Mouse (Mus musculus) testis, adult 10 weeks (tissue): ENCODE results near the gene Megf6. TPM values are rescaled to one million over a fixed set of nuclear protein-coding genes. Genes with fewer than 3 reads are reported as not detected.

ENCODE experiments used
- polyA plus RNA-seq: library from polyadenylated mRNA; stranded (reverse); fragments of 350-450 nt; fragmentation: Illumina TruSeq; extraction: RNeasy Lipid Tissue Mini Kit (QIAGEN cat#74804); gene quantifications from one replicate; pipeline ENCODE4 v1.2.3, GENCODE M21; 2014; ENCODE audit warnings: low read depth, low replicate concordance

The Megf6 gene
- polyA plus RNA-seq = 0.04 TPM

DNA sequence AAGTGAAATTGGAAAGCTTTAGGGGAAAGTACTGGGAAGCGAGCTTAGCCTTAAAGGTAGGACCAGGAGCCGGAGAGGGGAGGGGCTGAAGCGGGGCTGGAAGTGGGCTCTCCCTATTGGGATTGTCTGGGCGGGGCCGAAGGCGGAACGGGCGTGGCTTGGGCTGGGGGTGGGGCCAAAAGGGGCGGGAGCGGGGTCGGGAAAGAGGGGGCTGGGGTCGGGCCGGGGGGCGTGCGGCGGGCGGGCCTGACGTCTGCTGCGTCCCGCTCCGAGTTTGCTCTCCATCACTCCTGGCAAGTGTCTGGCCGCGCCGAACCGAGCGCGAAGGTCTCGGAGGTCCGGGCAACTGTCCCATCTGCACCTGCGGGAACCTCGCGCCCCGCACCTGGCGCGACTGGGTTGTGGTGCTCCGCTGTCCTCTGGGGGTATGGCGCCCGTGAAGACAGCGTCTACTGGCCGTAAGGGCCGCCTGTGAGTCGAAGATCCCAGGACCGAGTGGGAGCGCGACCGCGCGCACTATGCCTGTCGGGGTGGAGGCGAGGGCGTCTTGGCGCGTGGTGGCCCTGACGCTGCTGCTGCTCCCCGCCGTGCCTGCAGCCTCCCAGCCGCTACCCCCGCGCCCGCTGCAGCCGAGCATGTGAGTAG lies at the start of gene Megf6:
Gene Megf6, plus strand, starts transcription at position 225 of the 645 bp plus-strand sequence.

GRCm38 (mm10) chr4:154140182-154140212 lies 30.5 kb upstream of the Megf6 start, which contains the start of gene Trp73:
Gene Trp73 (minus strand): TSS chr4:154140208.

DNA sequence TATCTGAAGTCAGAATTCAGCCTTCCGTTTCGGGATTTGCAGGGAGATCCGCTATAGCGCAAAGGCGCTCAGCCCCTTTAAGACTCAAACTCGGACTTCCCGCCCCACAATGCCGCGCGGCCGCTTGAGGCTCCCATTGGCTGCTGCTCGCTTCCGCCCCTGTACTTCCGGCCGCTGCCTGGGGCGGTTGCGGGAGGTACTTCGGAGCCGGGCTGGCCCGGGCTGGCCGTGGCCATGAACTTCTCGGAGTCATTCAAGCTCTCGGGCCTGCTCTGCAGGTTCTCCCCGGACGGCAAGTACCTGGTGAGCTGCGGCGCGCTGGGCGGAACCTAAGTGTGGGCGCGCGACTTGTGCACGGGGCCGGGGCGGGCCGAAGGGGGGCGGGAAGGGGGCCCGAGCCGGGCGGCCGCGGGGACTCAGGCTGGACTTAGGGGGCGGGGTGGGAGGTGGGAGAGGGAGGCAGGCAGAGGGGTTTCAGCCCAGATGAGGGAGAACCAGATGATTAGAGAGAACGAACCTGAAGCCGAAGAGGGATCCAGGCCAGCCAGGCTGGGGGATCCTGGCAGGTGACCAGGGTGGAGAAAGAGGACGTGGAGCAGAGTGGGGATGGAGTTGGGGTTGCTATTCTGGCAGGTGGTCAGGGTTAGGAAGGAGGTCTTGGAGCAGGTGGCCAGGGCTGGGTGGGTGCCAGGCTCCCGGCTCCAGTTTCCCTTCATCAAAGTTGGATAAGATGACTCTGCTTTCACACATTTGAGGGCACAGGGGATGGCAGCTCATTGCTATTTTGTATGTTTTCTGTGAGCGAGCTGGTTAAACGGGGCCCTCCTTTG lies 28.1 kb upstream of the Megf6 start, which contains the start of gene Wrap73:
Gene Wrap73, plus strand, starts transcription at position 162 of the 830 bp plus-strand sequence.

DNA sequence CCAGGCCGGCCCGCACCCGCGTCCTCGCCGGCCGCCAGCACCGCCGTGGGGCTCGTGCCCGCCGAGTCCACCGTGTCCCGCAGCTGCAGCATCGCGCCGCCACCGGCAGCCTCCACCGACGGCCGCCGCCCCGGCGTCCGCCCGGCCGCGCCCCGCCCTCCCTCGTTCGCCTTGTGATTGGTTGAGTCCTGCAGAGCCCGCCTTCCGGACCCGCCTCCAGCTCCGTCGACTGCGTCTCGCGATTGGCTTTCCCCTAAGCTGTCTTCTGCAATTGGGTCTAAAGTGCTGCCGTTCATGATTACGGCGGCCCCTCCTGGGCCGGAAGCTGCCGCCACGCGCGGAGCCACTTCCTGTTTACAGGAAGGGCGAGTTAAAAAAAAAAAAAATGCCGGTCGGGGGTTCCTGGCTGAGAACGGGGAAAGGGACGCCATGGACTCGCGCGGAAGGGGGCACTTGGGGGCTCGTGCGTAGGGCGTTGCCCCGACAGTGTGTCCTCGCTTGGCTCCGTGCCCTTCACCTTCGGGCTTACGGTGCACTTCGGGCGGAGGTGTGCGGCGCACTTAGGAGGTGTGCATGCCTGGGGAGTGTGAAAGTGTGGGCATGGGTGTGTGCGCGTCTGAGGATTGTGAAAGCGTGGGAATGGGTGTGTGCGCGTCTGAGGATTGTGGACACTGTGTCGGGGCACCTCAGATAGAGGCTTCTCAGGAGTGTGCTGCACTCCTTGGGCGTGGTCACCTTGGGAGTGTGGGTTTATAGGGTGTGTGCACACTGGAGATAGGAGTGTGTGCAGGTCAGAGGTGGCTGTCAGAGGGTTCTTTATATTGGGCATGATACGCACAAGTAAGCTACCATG lies 9.8 kb upstream of the Megf6 start, which contains the start of gene Tprgl:
Gene Tprgl, minus strand, starts transcription at position 129 of the 853 bp plus-strand sequence.

GRCm38 (mm10) chr4:154301466-154301881 lies 130.9 kb downstream of the Megf6 start, which contains the start of gene Arhgef16:
Gene Arhgef16 (minus strand): TSS chr4:154301676.

Other genes with a start within 250 kb of the Megf6 start
- 33.3 TPM for gene A430005L14Rik, start 213.5 kb upstream of the Megf6 start, polyA plus RNA-seq
- 2.1 TPM for gene Dffb, start 195.6 kb upstream of the Megf6 start, polyA plus RNA-seq
- gene Cep104, start 195.5 kb upstream of the Megf6 start, polyA plus RNA-seq = 46.3 TPM
- gene Lrrc47, start 159.0 kb upstream of the Megf6 start, polyA plus RNA-seq = 21.1 TPM
- gene Smim1, start 144.5 kb upstream of the Megf6 start, polyA plus RNA-seq = 0.59 TPM
- gene Ccdc27, start 128.1 kb upstream of the Megf6 start, polyA plus RNA-seq = 21.7 TPM
- gene Trp73, start 30.5 kb upstream of the Megf6 start, polyA plus RNA-seq = not detected
- 1.1 TPM for gene Wrap73, start 28.4 kb upstream of the Megf6 start, polyA plus RNA-seq
- gene Tprgl, start 10.1 kb upstream of the Megf6 start, polyA plus RNA-seq = 127 TPM
- gene Arhgef16, start 130.9 kb downstream of the Megf6 start, polyA plus RNA-seq = not detected
- not detected for gene B230104I21Rik, start 165.4 kb downstream of the Megf6 start, polyA plus RNA-seq